In the genomic region with DNA sequence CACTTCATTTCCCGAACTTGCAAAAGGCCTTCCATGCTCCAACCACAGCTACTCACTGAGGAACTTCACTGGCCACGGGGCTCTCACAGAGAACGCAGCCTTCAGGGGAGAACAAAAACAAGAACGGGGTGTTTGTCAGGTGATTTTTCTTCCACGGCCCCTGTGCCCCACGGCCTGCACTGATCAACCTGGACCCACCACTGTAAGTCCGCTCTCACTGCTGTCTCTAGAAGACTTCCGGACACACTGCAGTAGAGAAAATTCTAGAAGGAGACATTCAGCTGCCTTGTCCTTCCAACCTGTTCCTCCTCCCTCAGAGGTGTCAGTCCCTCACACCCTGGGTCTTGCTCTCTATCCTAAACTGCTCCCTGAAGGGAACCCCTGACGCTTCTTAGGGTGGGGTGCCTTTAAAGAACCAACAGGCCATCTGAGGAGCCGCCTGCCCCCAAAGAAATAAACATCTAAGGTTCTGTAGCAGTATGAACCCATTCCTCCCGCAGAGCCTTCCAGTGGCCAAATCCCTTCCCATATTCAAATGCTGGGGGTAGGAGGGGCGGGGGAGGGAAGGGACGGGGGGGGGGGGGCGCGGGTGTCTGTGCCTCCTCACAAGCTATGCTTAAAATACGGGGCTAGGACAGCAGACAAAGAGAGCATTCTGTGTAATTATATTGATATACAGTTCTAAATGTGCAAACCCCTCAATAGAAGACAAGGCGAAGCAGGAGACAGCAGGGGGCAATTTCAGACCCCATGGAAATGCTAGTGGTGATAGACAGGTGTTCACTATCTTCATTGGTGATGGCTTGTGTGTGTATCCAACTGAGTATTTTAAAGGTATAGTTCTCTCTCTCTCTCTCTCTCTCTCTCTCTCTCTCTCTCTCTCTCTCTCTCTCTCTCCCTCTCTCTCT, we compare ENCODE assay signal across 25 mouse cellular contexts. TPM values are rescaled to one million over a fixed set of nuclear protein-coding genes. Genes with fewer than 3 reads are reported as not detected.
DNase-seq lines count a peak whose midpoint lies in the region; ATAC-seq and TF ChIP-seq lines count a peak whose summit lies in the region.
"Had no signal": no experiment of that assay in that cellular context is flagged by ENCODE, and none has a peak within 500 bp of the region (broad histone marks: within the 10 kb centered on the region; RNA-seq: fewer than 3 reads in every experiment).

Gene Cd80 (plus strand): TSS at position 51 of the 908 bp plus-strand sequence.

- TF ChIP-seq CTCF in spleen, adult 2 months (IDR thresholded peaks at IDR 0.05; ENCODE audit: extremely low read depth, insufficient read depth, insufficient read length, insufficient replicate concordance), result no peak
- TF ChIP-seq CTCF in embryonic fibroblast, embryonic 13.5 days (IDR thresholded peaks at IDR 0.05; ENCODE audit: borderline replicate concordance, insufficient read depth, low read length), result no peak

- DNase-seq in liver, result no peak
- DNase-seq in spleen, adult 2 months (ENCODE audit: low read depth in 1 of 2, low spot score in 2 of 2), result no peak
- no peak for DNase-seq in spleen, adult 18-20 months
- DNase-seq in right cerebral cortex, adult 2 months (ENCODE audit: low spot score in 2 of 2), result no peak
- no peak for DNase-seq in frontal cortex, adult 2 months (ENCODE audit: extremely low spot score in 1 of 2, low spot score in 1 of 2)
- DNase-seq: adrenal gland, adult 2 months; adrenal gland, postnatal 25 days; cerebellum, adult 2 months; cerebellum, postnatal 10 days; gastrocnemius, postnatal 36 days; heart, adult 2 months; heart, postnatal 14 days had no signal

- no peaks in the 10 kb centered on the region for H3K36me3 ChIP-seq in liver, embryonic 12.5 days
- no peaks in the 10 kb centered on the region for H3K36me3 ChIP-seq in spleen, adult 2 months (ENCODE audit: control insufficient read depth, insufficient read depth, low read length)
- H3K36me3 ChIP-seq: heart, embryonic 15.5 days had no signal

- no peak within 1 kb of the TSS; the same call in 1 of the 2 replicates for H3K9ac ChIP-seq in liver, embryonic 12.5 days
- H3K9ac ChIP-seq: heart, embryonic 15.5 days; hindbrain, embryonic 14.5 days had no signal

- peaks cover 47% of the 10 kb centered on the region for H3K4me1 ChIP-seq in liver, embryonic 12.5 days
- H3K4me1 ChIP-seq in spleen, adult 2 months (ENCODE audit: control insufficient read depth, insufficient read depth, insufficient read length), result peaks cover 17% of the 10 kb centered on the region; the same call in 1 of the 2 replicates
- H3K4me1 ChIP-seq in embryonic fibroblast, embryonic 13.5 days (ENCODE audit: control insufficient read depth, insufficient read depth, low read length), result no peaks in the 10 kb centered on the region; the same call in 1 of the 2 replicates

- H3K9me3 ChIP-seq in liver, embryonic 12.5 days (replicated peaks), result no peaks in the 10 kb centered on the region
- H3K9me3 ChIP-seq: embryonic facial prominence, embryonic 10.5 days; forebrain, embryonic 10.5 days; heart, embryonic 15.5 days had no signal

- WGBS in liver, embryonic 12.5 days (ENCODE audit: insufficient replicate concordance), result 73% methylated on average over 15 of the region's 17 CpGs
- WGBS in spleen, adult 2 months, result 86% methylated on average over 17 of the region's 17 CpGs

- peak within 1 kb of the TSS; percentile 70; the same call in 1 of the 2 replicates for H3K27ac ChIP-seq in liver, embryonic 12.5 days
- H3K27ac ChIP-seq in spleen, adult 2 months (ENCODE audit: insufficient read depth, low read length), result 0 out of 2 replicates have a peak within 1 kb of the TSS, but pooled peaks have one; percentile 36
- no peak within 1 kb of the TSS for H3K27ac ChIP-seq in embryonic fibroblast, embryonic 13.5 days (ENCODE audit: insufficient read depth, low read length)
- H3K27ac ChIP-seq: embryonic facial prominence, embryonic 10.5 days; forebrain, embryonic 10.5 days; heart, adult 2 months; heart, embryonic 15.5 days; hindbrain, embryonic 14.5 days had no signal

- no peaks in the 10 kb centered on the region for H3K27me3 ChIP-seq in liver, embryonic 12.5 days (replicated peaks)
- H3K27me3 ChIP-seq in spleen, adult 2 months (ENCODE audit: control insufficient read depth, insufficient read depth, low read length), result no peaks in the 10 kb centered on the region
- H3K27me3 ChIP-seq: heart, embryonic 15.5 days; Patski had no signal

- ATAC-seq in liver, embryonic 12.5 days, result no peak
- no peak for ATAC-seq in neutrophil, adult 5-6 weeks (ENCODE audit: extremely low read depth, insufficient number of reproducible peaks, low FRiP score, poor library complexity, severe bottlenecking)
- ATAC-seq: activated CD4-positive, CD25-positive, alpha-beta regulatory T cell, adult 4 months; forebrain, embryonic 14.5 days; Patski had no signal

- no peak within 1 kb of the TSS for H3K4me2 ChIP-seq in liver, embryonic 12.5 days
- H3K4me2 ChIP-seq: heart, embryonic 11.5 days; heart, embryonic 15.5 days; hindbrain, embryonic 14.5 days had no signal

- H3K4me3 ChIP-seq in liver, embryonic 12.5 days, result no peak within 1 kb of the TSS
- no peak within 1 kb of the TSS for H3K4me3 ChIP-seq in spleen, adult 2 months (ENCODE audit: extremely low read depth, insufficient read depth, insufficient read length)
- no peak within 1 kb of the TSS for H3K4me3 ChIP-seq in embryonic fibroblast, embryonic 13.5 days (ENCODE audit: insufficient read depth, low read length)
- H3K4me3 ChIP-seq: embryonic facial prominence, embryonic 10.5 days; erythroblast, embryonic 14.5 days; forebrain, embryonic 10.5 days; heart, adult 2 months; heart, embryonic 15.5 days had no signal

- TF ChIP-seq POLR2A in spleen, adult 2 months (IDR thresholded peaks at IDR 0.05; ENCODE audit: low read depth, low read length), result no peak
- no peak for TF ChIP-seq POLR2A in embryonic fibroblast, embryonic 13.5 days (IDR thresholded peaks at IDR 0.05; ENCODE audit: low read depth, low read length)

RNA-seq across cellular contexts. Expression of gene Cd80, which starts in this region (rescaled TPM):
- polyA plus RNA-seq in liver, embryonic 12.5 days (2016; fragmentation: Nextera tagmentation; extraction: Ambion mirVana), result 0.12 and 0.19 TPM in 2 replicates
- 1.8 and 2.0 TPM in 2 replicates for polyA plus RNA-seq in spleen, adult 2 months (2012; rRNA removed)
- polyA plus RNA-seq in embryonic fibroblast, embryonic 13.5 days (2011; ENCODE audit: insufficient read length, low read depth, missing spikeins), result 22.9 and 62.4 TPM in 2 replicates
- 16.6 and 18.4 TPM in 2 replicates for total RNA-seq in neutrophil, adult 5-6 weeks (2017)
- 0.48 TPM in 2 replicates for polyA plus RNA-seq in frontal cortex, adult 2 months (2012; rRNA removed)
- total RNA-seq: hematopoietic stem cell, adult 5-6 weeks had no signal
- polyA plus RNA-seq: adrenal gland, adult 2 months; erythroblast, embryonic 14.5 days had no signal
